Mouse (Mus musculus): ENCODE measurements around the gene Adam10.

Adam10 gene

GRCm38 (mm10) chr9:70790621-70791020 lies 111.8 kb downstream of the Adam10 start:
- peak in 1 of 2 experiments; percentile 26 for DNase-seq

DNA sequence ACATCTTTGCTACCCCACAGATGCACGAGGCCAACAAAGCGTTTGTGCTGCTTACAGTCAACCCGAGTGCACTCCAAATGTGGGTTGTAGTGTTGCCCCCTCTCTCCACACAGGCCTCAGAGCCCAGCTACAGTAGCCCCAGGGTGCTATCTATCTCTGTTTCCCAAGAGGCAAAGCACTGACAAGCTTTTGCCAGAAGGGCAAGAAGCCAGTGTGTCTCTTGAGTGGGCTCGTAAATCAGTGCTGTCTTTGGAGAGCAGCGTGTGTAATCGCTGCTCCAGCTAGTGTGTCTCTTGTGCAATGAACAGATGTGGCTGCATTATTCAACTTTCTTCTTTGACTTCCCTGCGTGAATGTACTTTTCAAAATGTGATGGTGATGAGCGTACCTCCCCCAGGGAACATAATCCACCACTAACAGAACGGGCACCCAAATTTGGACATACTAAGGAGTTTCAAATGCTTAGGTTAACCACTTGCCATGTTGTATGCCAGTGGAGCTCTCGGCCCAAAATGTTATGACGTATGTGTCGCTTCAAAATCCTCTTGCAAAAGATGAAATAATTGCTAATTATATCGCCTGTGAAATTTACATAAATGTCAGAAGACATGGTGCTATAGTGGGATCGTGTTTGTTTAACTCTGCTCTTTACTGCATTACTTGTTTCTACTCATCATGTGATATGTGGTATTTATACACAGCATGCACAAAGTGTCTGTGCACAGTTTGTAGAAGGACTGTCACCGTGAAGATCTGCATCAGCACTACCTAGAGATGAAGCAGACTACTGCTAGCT lies 116.0 kb downstream of the Adam10 start:
- no peak for DNase-seq

DNA sequence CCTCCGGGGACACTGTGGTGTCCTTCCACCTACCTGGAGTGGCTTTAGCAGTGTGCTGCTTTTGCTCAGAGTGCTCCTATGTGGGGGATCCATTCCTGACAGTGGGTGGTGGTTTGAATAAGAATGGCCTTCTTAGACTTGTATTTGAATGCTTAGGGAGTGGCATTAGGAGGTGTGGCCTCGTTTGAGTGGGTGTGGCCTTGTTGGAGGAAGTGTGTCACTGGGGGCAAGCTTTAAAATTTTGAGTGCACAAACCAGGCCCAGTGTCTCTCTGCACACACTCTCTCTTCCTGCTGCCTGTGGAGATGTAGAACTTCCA lies 116.6 kb downstream of the Adam10 start:
- no peak for DNase-seq

DNA sequence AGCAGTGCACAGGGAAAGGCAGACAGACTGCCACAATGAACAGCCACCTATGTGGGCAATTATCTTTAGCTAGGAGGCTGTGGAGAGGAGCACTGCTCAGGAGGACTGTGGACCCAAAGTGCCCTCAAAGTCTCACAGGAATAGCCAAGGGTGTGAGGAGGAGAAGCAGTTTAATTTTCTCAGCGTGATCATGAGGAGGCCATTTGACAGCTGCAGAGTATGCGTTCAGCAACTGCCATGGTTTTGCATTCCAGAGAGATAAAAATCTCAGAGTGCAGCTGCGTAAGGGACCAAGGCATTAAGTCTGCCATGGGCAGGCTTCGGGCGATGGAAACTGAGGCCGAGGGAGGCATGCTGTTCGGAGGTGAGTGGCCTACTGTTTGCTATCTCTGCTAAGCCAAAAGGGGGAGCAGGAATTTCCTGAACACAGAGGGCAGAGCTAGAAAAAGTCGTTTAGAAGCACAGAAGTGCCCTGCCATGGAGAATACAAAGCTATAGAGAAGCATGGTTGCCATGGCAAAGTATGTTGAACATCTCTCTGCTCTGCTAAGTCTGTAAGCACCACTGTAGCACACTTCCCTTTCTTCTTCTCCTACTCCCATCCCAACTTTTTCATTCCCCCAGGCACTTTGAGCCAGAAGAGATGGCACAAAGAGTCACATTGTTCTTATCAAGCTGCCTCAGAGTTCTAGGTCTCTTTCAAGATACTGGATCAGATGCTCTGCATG lies 122.0 kb downstream of the Adam10 start:
- DNase-seq: no peak

DNA sequence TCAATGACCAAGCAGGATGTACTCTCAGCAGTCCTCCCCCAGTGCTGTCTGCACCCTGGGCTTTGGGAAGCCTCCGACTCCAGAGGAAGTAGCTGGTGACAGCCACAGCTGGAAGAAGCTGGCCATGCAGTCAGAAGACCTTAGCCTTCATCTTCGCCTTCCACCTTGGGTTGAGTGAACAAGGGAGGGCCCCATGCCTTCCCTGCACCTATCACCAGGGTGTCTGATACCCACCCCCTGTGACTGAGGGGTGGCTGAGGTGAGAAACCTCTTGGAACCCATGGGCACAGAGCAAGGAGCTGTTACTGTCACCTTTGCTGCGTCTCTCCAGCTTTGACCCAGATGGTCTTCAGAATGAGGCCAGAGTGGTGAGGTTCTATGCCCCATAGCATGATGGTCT lies 123.0 kb downstream of the Adam10 start:
- DNase-seq: no peak

GRCm38 (mm10) chr9:70802816-70803215 lies 124.0 kb downstream of the Adam10 start:
- DNase-seq: no peak

- DNase-seq: no peak
Measured at GRCm38 (mm10) chr9:70806069-70806468, 127.3 kb downstream of the Adam10 start.

DNA sequence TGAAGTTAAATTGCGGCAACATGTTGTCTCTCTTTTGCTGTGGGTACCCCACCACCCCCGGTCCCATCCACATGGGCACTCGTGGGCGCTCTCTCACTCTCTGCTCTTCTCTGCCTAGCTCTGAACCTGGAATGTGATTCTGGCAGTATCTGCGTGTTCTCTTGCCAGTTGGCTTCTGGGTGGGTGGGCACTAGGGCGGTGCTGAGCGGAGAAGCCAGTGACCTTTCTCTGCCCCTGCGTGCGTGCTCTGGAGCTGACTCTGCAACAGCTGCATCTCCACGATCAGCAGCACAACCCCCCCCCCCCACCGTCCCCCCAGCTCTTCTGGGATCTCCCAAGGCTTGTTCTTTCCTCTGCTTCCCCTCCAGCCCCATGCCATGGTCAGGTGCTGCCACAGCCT lies 128.9 kb downstream of the Adam10 start:
- peak; percentile 55 for DNase-seq

- no peak for DNase-seq
Measured at GRCm38 (mm10) chr9:70812551-70812950, 133.8 kb downstream of the Adam10 start.

DNA sequence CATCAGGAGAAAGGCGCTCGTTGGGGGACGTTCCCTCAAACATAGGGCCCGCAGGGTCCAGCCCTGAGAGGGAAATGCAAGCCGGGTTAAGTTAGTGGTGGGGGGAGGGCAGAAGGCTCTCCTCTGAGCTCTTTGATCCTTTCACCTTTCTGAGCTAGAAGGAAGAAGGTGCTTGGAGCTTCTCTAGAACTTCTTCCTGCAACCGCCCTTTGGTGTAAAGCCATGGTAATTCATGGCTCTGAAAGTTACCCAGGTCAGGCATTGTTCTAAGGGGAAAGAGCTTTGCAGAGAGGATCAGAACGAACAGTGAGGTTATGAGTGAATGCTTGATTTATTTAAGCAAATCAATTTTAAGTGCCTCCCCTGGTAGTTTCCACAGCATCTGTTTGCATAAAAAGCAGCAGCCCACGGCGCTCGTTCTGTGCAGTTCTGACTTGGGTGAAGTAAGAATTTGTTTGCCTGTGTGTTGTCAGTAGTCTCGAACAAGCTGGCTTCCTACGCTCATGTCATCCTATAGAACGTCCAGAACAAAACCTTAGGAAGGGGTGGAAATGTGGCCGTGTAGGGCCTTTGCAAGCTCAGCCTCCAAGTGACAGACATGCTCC lies 138.0 kb downstream of the Adam10 start:
- DNase-seq: no peak

GRCm38 (mm10) chr9:70817396-70817795 lies 138.6 kb downstream of the Adam10 start:
- DNase-seq: no peak

- DNase-seq: no peak
Measured at GRCm38 (mm10) chr9:70818739-70819138, 139.9 kb downstream of the Adam10 start.

DNA sequence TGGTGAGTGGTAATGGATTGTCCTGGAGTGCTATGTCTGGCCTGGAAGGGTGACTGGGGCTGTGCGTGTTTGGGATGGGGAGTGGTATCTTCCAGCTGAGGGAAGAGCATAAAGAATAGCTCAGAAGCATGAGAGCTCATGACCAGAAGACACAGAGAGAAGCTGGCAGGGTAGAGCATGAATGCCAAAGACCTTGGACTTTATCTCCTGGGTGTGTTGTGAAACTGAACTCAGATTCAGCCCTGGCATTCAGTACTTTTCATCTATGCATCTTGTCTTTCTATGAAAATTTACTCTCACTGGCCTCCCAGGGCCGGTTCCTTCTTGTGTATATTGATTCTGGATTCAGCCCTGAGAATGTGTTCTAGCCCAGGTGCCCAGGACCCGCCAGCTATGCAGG lies 145.3 kb downstream of the Adam10 start:
- DNase-seq: no peak

GRCm38 (mm10) chr9:70827911-70828310 lies 149.1 kb downstream of the Adam10 start:
- no peak for DNase-seq
